Comparison of ENCODE assay signal across 8 mouse cellular contexts in genomic region chr4:149048625-149049228, GRCm38 (mm10). TPM values are rescaled to one million over a fixed set of nuclear protein-coding genes. Genes with fewer than 3 reads are reported as not detected.
DNase-seq lines count a peak whose midpoint lies in the region; ATAC-seq and TF ChIP-seq lines count a peak whose summit lies in the region.

No protein-coding gene starts in this region.

- 41% methylated on average over 10 of the region's 10 CpGs for WGBS in lung, embryonic 14.5 days
- WGBS in lung, adult 2 months = 35% methylated on average over 10 of the region's 10 CpGs
- 36% methylated on average over 10 of the region's 10 CpGs for WGBS in heart, adult 2 months
- 17% methylated on average over 10 of the region's 10 CpGs for WGBS in kidney, embryonic 16.5 days

- H3K27me3 ChIP-seq in lung, embryonic 14.5 days (ENCODE audit: insufficient read depth, low read length) = no peaks in the 10 kb centered on the region
- H3K27me3 ChIP-seq in heart, adult 2 months (ENCODE audit: control insufficient read depth, insufficient read depth, low read length) = no peaks in the 10 kb centered on the region
- no peaks in the 10 kb centered on the region for H3K27me3 ChIP-seq in kidney, embryonic 16.5 days (ENCODE audit: insufficient read depth, low read length)

- ATAC-seq in lung, embryonic 14.5 days (ENCODE audit: insufficient read depth) = peak; percentile 57; the same call in 1 of the 2 replicates
- peak; percentile 58; the same call in 1 of the 2 replicates for ATAC-seq in kidney, embryonic 16.5 days (ENCODE audit: low FRiP score, low TSS enrichment)
- peak; percentile 74 for ATAC-seq in megakaryocyte progenitor cell, adult 5-6 weeks (replicated peaks; ENCODE audit: poor library complexity)

- H3K4me3 ChIP-seq in lung, embryonic 14.5 days (ENCODE audit: low read depth, low read length) = no peak overlapping the region
- H3K4me3 ChIP-seq in lung, adult 2 months (replicated peaks; ENCODE audit: extremely low read depth, low read depth, low read length) = no peak overlapping the region
- H3K4me3 ChIP-seq in heart, adult 2 months = peak overlapping the region; percentile 22; the same call in 1 of the 2 replicates
- H3K4me3 ChIP-seq in kidney, embryonic 16.5 days (ENCODE audit: low read length) = no peak overlapping the region

- peak; percentile 61 for DNase-seq in lung, embryonic 14.5 days
- no peak for DNase-seq in lung, adult 2 months
- DNase-seq in heart, adult 2 months = peak; percentile 40 to 53
- no peak for DNase-seq in left cerebral cortex, adult 11 months (ENCODE audit: low spot score)
- no peak for DNase-seq in layer of hippocampus, adult 9-11 months
- DNase-seq in layer of hippocampus, postnatal 25 days (ENCODE audit: extremely low spot score in 1 of 2, low spot score in 1 of 2) = no peak

- no peak overlapping the region for H3K9ac ChIP-seq in lung, embryonic 14.5 days
- H3K9ac ChIP-seq in heart, adult 2 months (ENCODE audit: low read depth, low read length) = no peak overlapping the region
- H3K9ac ChIP-seq in kidney, embryonic 16.5 days (replicated peaks; ENCODE audit: low read length) = peak overlapping the region; percentile 42; the same call in 1 of the 2 replicates

- H3K36me3 ChIP-seq in lung, embryonic 14.5 days (ENCODE audit: insufficient read depth) = no peaks in the 10 kb centered on the region
- H3K36me3 ChIP-seq in heart, adult 2 months (ENCODE audit: control insufficient read depth, insufficient read depth, low read length) = no peaks in the 10 kb centered on the region
- H3K36me3 ChIP-seq in kidney, embryonic 16.5 days (ENCODE audit: insufficient read depth, low read length) = no peaks in the 10 kb centered on the region

- intact Hi-C loops in heart, adult 2 months (cut with DNase I) = loop anchor here (5.0 kb wide), 3 partner anchors 81 to 246 kb away; partner anchors contain the start of gene Casz1

- no peak for TF ChIP-seq EP300 in heart, adult 2 months (IDR thresholded peaks at IDR 0.05; ENCODE audit: insufficient read depth, low read depth, low read length)

- H3K79me2 ChIP-seq in heart, adult 2 months (replicated peaks; ENCODE audit: control insufficient read depth, insufficient read depth, low read length) = no peaks in the 10 kb centered on the region; the same call in 1 of the 2 replicates

- peak overlapping the region; percentile 42 for H3K4me2 ChIP-seq in lung, embryonic 14.5 days
- H3K4me2 ChIP-seq in kidney, embryonic 16.5 days (replicated peaks; ENCODE audit: low read depth, low read length) = peak overlapping the region; percentile 36

- peaks cover 12% of the 10 kb centered on the region for H3K4me1 ChIP-seq in lung, embryonic 14.5 days (ENCODE audit: insufficient read depth)
- peaks cover 21% of the 10 kb centered on the region for H3K4me1 ChIP-seq in lung, adult 2 months (ENCODE audit: control insufficient read depth, insufficient read depth, low read length)
- H3K4me1 ChIP-seq in heart, adult 2 months (ENCODE audit: control insufficient read depth, insufficient read depth, low read length) = peaks cover 11% of the 10 kb centered on the region
- H3K4me1 ChIP-seq in kidney, embryonic 16.5 days (ENCODE audit: insufficient read depth, low read length) = peaks cover 61% of the 10 kb centered on the region

- no peak for TF ChIP-seq POLR2A in lung, adult 2 months (IDR thresholded peaks at IDR 0.05; ENCODE audit: borderline replicate concordance, extremely low read depth, low read depth, low read length)
- TF ChIP-seq POLR2A in heart, adult 2 months (IDR thresholded peaks at IDR 0.05; ENCODE audit: insufficient read depth, low read depth, low read length) = no peak

- no peaks in the 10 kb centered on the region for H3K9me3 ChIP-seq in lung, embryonic 14.5 days (ENCODE audit: low read depth, low read length)
- H3K9me3 ChIP-seq in kidney, embryonic 16.5 days (ENCODE audit: low read length) = no peaks in the 10 kb centered on the region

- no peak for TF ChIP-seq CTCF in lung, embryonic 14.5 days (IDR thresholded peaks at IDR 0.05; ENCODE audit: low read depth)
- TF ChIP-seq CTCF in lung, adult 2 months (IDR thresholded peaks at IDR 0.05; ENCODE audit: insufficient read depth, low read length) = no peak
- TF ChIP-seq CTCF in heart, adult 2 months (IDR thresholded peaks at IDR 0.05) = no peak

- H3K27ac ChIP-seq in lung, embryonic 14.5 days (ENCODE audit: low read depth) = peak overlapping the region; percentile 78
- no peak overlapping the region for H3K27ac ChIP-seq in heart, adult 2 months
- peak overlapping the region; percentile 79 for H3K27ac ChIP-seq in kidney, embryonic 16.5 days (ENCODE audit: low read length)

RNA-seq across cellular contexts. Expression of gene Pex14, which starts 50.9 kb away (rescaled TPM):
- 39.6 and 43.7 TPM in 2 replicates for polyA plus RNA-seq in lung, embryonic 14.5 days (2014; fragmentation: Nextera tagmentation; extraction: Ambion mirVana)
- 36.3 and 39.2 TPM in 2 replicates for polyA plus RNA-seq in lung, adult 2 months (2012; rRNA removed)
- 10 to 100 TPM; 20.1 to 23.7 TPM for total RNA-seq in heart, adult 2 months (2021)
- 17.4 and 21.2 TPM in 2 replicates for polyA plus RNA-seq in heart, adult 2 months (2012; rRNA removed)
- polyA plus RNA-seq in kidney, embryonic 16.5 days (2015; fragmentation: Nextera tagmentation; extraction: Ambion mirVana) = 65.0 and 67.3 TPM in 2 replicates
- total RNA-seq in megakaryocyte progenitor cell, adult 5-6 weeks (2015) = 8.6 and 9.9 TPM in 2 replicates
- 12.7 and 13.7 TPM in 2 replicates for total RNA-seq in megakaryocyte progenitor cell, adult 5-6 weeks (2017)
- total RNA-seq in layer of hippocampus, postnatal 25 days (2021) = 10 to 100 TPM; 44.8 to 45.0 TPM

RNA-seq across cellular contexts. Expression of gene Dffa, which starts 55.2 kb away (rescaled TPM):
- polyA plus RNA-seq in lung, embryonic 14.5 days (2014; fragmentation: Nextera tagmentation; extraction: Ambion mirVana) = 26.3 and 29.7 TPM in 2 replicates
- 15.2 and 19.4 TPM in 2 replicates for polyA plus RNA-seq in lung, adult 2 months (2012; rRNA removed)
- 10 to 100 TPM; 40.1 to 42.5 TPM for total RNA-seq in heart, adult 2 months (2021)
- polyA plus RNA-seq in heart, adult 2 months (2012; rRNA removed) = 25.3 and 36.8 TPM in 2 replicates
- 39.0 and 40.2 TPM in 2 replicates for polyA plus RNA-seq in kidney, embryonic 16.5 days (2015; fragmentation: Nextera tagmentation; extraction: Ambion mirVana)
- 20.0 and 24.5 TPM in 2 replicates for total RNA-seq in megakaryocyte progenitor cell, adult 5-6 weeks (2015)
- 18.6 and 19.4 TPM in 2 replicates for total RNA-seq in megakaryocyte progenitor cell, adult 5-6 weeks (2017)
- total RNA-seq in layer of hippocampus, postnatal 25 days (2021) = 10 to 100 TPM; 41.2 to 48.9 TPM

Comparison
In these comparisons a context has a peak if more than half of its experiments do, and no peak if none do; other contexts are left out.
1. DNase-seq: peak in lung, embryonic 14.5 days (single experiment) and heart, adult 2 months (2 of 2); none in lung, adult 2 months (single experiment), left cerebral cortex, adult 11 months (single experiment), layer of hippocampus, adult 9-11 months (single experiment) and layer of hippocampus, postnatal 25 days (0 of 2).
2. Peak in every context shown above with its lines, with median percentiles within 50 percentile points of each other: ATAC-seq.